Mouse (Mus musculus) liver, adult (tissue): ENCODE measurements around the gene Ncapd2.

Source experiments
- GATA4 ChIP-seq: IDR thresholded peaks from 2 replicates; pipeline ENCODE4 v1.6.1; 2014; ENCODE audit warnings: mild to moderate bottlenecking, low read length; ENCODE audit not compliant: insufficient replicate concordance

Ncapd2 gene

DNA sequence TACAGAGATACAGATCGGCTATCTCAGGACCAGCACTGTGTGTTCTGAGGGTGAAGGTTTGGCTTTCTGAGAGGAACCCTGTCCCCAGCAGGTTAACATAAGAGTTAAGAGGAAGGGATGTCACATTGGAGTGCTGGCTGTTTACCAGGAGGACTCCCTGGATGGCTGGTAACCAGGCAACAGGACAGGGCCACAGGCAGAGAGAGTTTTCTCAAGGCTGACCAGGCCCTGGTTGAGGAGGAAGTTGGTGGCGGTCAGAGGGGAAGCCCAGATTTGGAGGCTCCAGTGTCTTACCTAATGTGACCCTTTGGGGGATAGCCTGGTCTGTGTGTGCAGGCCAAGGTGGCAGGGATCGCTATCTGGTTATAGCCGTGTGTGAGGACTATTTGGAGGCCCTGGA, 44.7 kb downstream of the Ncapd2 start:
- no peak for TF ChIP-seq GATA4

DNA sequence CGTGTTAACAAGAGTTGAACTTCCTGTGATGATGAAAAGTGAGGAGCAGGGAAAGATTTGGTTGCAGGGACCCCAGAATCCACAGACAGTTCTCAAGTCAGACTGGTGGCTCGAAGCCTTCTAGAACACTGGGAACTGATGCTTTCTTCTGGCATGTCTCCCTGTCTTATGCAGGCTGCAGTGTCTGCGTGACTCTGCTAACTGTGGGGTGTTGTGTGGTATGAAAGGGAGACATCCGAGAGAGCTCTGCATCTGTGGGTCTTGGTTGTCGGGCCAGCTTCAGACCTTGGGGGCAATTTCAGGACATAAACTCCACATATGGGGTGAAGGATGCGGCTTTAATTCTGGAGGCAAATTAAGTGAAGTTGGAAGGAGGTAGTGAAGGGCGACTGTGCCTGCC, 45.4 kb downstream of the Ncapd2 start:
- TF ChIP-seq GATA4: no peak

DNA sequence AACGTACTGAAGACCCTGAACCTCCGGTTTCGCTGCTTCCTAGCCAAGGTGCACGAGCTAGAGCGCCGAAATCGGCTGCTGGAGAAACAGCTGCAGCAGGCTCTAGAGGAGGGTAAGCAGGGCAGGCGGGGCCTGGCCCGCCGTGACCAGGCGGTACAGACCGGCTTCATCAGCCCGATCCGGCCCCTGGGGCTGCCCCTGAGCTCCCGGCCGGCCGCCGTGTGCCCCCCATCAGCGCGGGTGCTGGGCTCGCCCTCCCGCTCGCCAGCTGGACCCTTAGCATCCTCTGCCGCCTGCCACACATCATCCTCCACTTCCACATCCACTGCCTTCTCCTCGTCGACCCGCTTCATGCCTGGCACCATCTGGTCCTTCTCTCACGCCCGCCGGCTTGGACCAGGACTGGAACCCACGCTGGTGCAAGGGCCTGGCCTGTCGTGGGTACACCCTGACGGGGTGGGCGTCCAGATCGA, 46.0 kb downstream of the Ncapd2 start:
- TF ChIP-seq GATA4: no peak

DNA sequence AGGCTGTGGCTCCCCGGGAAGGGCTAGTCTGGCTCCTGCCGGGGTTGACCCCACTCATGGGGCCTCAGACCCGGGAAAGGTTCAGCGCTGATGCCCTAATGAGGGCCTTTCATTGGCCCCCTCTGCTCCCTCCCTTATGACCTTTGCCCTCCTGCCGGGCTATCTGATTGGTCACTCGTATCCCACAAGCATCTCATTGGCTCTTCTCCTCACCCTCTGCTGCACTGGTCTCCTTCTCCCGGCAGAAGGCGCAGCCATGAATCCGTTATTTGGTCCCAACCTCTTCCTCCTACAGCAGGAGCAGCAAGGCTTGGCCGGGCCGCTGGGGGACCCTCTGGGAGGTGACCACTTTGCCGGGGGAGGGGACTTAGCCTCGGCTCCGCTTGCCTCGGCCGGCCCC, 46.5 kb downstream of the Ncapd2 start, which contains the start of gene Iffo1:
Gene Iffo1 (plus strand): TSS at position 241 of the 400 bp plus-strand sequence.
- no peak for TF ChIP-seq GATA4

DNA sequence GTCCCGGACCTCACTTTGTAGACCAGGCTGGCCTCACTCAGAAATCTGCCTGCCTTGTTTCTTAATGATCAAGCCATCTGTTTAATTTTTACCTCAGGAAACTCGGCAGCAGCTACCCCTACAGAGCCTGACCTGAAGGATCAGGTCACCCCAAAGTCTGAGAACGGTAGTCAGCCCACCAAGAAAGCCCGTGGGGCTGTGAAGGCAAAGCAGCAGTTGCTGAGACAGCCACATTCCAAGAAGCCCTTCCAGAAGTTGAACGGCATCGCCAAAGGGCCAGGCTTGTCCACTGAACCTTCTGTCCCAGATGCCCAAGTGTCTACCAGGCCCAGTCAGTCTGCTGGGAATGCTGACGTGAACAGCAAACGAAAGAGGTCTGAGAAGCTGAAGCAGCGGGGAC, 47.6 kb downstream of the Ncapd2 start:
- no peak for TF ChIP-seq GATA4

DNA sequence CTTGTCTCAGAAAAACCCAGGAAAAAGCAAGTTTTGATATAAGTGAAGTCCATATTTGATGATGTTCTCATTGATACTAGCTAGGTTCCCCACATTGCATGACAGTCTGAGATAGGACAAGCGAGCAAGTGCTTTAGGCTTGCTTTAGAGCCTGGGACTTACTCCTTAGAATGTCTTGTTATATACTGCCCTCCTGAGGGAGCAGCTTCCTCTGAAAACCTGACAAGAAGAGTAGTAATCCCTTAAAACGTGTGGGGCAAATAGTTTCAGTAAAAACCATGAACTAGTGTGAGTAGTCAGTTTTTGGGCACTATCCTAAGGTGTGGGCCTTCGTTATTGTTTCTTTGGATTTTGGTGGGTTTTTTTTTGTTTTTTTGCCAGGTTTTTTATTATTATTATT, 48.4 kb downstream of the Ncapd2 start:
- TF ChIP-seq GATA4: no peak

DNA sequence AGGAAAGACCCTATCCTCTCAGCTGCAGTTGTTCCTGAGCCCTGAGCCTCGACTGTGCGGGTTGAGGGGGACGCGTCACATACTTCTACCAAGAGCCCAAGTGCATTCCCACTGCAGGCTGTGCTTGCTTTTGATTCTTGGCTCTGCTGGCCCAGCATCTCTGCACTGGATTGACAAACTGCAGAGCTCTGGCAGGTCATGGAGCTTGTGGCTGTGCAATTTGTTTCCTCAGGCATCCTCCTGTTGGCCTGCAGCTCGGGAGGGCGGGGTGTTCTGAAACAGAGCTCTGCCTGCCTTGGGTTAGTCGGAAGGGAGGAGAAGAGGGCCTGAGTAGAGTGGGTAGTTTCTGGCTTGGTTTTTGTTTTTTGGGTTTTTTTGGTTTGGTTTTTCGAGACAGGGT, 49.1 kb downstream of the Ncapd2 start:
- TF ChIP-seq GATA4: no peak

DNA sequence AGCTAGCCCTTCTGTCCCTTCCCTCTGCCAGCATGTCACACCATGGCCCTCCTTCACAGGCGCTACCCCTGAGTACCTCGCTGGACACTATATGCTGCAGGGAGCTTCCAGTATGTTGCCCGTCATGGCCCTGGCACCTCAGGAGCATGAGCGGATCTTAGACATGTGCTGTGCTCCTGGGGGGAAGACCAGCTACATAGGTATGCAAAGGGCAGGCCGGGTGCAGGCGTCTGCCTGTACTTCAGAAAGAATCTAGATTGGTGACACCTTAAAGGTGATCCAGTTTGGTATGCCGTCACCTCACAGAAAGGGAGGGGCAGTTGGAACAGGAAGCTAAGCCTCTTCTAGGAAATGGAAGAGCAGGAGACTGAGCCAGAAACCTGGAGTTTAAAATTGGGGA, 51.8 kb downstream of the Ncapd2 start:
- no peak for TF ChIP-seq GATA4

DNA sequence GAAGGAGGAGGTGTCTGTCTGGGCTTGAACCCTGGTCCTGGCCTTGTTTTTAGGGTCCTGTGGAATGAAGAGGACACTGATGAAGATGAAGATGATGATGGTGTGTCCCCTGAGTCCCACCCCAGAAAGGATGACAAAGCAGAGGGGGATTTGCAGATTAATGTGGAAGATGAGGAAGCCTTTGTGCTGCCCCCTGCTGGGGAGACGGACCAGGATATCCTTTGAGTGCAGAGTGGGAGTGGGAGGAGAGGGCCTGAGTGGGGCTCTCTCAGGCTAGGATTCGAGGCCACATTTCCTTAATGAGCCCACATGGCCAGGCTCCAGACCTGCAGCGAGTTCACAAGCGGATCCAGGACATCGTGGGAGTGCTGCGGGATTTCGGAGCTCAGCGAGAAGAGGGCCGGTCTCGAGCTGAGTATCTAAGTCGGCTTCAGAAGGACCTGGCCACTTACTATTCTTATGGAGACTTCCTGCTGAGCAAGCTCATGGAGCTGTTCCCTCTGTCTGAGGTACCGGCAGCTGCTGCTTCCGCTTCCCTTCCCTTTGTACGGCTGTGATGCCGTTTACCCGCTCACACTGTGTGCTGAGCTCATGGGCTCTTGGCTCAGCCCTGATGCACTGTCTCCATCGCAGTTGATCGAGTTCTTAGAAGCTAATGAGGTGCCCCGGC, 54.4 kb downstream of the Ncapd2 start:
- no peak for TF ChIP-seq GATA4

DNA sequence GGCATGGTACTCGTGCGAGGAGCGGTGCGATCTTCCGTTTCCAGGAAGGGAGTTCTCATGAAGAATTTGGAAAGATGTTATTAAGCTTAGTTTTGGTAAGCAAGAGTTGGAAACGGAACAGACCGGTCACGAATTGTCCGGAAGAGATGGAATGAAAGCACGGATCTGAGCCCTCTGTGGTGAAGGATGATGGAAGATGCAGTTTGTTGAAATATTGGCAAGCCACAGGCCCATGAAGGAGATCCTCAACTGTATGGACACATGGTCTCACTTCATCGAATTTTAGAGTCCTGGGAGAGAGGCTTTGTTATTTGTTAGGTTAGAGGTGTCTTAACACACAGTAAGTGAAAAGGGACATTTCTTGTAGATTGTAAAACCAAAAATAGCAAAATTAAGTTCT, 59.0 kb downstream of the Ncapd2 start:
- no peak for TF ChIP-seq GATA4

DNA sequence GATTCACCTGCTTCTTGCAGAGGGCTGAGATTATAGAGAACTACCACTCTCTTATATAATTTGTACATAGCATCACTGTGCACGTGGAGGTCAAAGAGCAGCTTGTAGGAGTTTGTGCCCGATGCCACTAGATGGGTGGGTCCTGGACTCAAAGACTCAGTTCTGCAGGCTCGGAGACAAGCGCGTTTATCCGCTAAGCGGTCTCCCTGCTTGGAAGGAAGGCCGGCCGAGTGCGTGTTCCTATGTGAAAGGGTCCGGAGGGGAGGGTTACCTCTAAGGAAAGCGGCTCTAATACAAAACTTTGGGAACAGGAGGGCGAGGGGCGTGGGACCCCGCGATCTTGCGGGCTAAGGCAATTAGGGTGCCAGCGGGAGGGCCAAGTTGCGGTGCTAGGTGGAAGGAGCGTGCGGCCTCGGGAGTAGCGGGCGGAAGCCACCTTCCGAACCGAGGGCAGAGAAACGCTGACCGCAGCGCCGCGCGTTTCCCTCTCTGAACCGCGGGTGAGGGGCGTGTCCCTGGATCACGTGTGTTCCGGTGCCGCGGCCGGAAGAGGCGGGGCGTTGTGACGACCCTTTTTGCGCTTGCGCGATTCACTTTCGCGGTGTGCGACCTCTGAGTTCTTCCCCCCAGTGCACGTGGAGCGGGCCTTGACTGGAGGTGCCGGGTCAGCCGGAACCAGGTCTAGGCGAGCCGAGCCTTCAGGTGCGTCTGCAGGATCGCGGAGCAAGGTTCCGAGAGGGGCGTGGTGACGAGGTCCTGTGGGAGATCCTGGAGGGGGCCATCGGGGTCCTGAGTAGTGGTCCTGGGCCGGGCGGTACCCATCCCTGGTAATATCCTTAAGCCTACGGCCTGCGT, 60.0 kb downstream of the Ncapd2 start, which contains the start of gene Nop2:
Gene Nop2 (plus strand): TSS at position 608 of the 855 bp plus-strand sequence.
- no peak for TF ChIP-seq GATA4

DNA sequence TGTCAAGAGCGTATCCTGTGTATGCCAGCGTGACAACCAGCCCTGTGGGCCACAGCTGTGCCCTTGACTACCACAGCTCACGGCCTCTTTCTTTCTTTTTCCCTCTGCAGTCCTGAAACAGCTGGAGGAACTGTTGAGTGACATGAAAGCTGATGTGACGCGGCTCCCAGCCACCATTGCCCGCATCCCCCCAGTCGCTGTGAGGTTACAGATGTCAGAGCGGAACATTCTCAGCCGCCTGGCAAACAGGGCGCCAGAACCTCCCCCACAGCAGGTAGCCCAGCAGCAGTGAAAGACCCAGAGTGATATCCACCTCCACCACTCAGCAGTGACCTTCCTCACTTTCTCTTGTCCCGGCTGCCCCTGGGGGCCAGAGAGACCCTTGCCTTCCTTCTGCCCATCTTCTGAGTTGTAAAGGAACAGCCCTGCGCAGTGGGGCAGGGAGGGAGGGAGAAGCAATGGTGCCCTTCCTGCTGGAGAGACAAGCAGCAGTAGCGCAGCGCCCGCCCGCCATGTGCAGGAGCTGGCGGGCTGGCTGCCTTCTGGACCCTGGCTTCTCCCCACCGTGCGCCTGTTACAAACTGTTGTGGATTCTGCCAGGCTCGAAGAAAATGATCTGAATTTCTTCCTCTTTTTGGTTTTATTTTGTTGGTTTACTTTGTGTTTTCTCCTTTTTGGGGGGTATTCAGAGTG, 61.6 kb downstream of the Ncapd2 start:
- TF ChIP-seq GATA4: no peak

DNA sequence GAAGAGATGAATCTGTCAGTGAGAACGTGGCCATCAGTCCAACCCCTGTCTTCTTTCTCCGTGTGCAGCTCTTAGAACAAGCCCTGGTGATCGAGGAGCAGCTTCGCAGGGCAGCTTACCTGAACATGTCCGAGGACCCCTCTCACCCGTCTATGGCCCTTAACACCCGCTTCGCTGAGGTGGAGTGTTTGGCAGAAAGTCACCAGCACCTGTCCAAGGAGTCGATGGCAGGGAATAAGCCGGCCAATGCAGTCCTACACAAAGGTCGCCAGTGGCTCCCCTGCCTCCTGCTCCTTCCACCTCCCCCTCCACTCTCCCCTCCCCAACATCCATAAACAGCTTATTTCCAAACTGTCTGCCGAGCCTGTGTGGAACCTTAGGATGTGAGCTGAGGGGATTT, 62.8 kb downstream of the Ncapd2 start:
- TF ChIP-seq GATA4: no peak

DNA sequence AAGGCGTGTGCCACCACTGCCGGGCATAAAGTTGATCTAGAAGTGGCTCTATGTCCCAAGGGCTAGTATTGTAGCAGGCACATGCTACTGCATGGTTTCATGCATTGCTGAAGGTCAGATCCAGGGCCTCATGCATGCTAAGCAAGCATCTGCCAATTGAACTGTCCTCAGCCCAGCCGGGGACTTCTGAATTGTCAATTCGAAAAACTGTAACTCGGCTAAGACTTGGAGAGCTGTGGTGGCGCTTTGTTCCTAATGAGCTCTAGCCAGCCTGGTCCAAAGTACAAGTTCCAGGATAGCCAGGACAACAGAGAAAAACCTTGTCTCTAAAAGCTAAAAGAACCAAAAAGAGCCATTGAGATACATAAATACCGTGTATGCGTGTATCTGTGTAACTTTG, 72.1 kb downstream of the Ncapd2 start:
- no peak for TF ChIP-seq GATA4
